Mouse (Mus musculus): ENCODE results near the gene Slc8a3.

The Slc8a3 gene

DNA sequence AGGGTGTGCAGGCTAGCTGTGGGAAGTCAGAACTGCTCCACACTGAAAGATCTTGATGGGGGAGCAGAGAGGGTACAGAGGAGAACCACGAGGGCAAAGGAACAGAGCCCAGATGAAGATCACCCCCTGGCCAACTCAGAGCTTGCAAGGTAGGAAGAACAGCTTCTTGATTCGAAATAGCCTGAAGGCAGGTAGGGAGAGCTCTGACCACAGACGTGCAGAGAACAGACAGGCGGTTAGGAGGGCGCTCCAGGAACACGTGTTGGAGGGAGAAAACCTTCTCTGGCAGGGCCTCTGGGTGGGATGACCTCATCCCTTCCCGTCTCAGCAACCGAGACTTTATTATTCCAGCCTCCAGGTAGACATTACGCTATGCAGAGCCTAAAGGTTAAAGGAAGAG, 157.7 kb downstream of the Slc8a3 start:
- no peak for DNase-seq

DNA sequence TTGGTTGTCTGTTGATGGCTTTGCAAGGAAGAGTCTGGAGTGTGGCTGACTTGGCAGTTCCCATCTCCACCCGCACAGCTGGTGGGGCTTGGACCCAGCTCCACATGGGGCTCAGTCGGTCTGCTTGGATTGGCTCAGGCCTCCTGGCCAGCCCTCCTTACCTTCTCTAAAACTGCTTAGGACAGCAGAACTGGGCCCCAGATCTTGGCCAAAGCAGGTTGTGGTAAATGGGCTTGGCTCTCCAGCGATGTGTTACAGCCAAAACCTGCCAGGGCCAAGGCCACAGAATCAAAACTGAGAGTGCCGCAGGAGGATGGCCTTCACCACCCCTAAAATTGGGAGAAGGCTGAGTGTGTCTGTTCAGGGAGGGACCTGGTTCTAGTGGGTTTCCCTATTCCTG, 159.1 kb downstream of the Slc8a3 start:
- no peak for DNase-seq

DNA sequence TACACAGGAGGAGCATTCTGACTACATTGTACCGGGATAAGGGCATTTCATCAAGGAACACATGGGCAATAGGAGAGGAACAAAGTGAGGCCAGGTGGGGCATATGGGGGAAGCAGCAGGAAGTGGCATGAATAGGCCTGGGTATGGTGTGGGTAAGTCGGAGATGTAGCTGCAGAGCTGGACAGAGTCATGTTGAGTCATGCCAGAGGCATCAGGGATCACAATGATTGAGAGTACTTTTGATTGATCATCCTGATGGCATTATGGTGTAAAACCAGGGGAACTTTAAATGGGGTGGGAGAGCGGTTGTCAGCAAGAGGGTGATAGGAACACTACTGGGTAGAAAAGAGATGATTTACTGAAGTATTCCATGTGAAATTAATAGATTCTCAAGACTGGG, 160.0 kb downstream of the Slc8a3 start:
- DNase-seq: no peak

DNA sequence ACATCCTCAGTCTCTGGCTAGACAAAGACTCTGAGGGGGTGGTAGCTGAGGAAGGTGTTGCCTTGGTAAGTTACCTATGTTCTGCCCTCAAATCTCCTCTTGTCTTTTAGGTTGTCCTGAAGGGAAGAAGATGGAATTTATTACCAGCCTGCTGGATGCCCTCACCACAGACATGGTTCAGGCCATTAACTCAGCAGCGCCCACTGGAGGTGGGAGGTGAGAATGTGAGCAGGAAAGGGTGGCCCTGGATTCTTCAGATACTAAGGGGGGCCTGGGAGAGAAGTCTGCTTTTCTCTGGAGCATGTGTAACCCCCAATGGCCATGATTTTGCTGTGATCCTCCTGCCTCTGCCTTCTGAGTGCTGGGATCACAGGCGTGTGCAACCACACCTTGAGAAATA, 162.9 kb downstream of the Slc8a3 start:
- DNase-seq: no peak

DNA sequence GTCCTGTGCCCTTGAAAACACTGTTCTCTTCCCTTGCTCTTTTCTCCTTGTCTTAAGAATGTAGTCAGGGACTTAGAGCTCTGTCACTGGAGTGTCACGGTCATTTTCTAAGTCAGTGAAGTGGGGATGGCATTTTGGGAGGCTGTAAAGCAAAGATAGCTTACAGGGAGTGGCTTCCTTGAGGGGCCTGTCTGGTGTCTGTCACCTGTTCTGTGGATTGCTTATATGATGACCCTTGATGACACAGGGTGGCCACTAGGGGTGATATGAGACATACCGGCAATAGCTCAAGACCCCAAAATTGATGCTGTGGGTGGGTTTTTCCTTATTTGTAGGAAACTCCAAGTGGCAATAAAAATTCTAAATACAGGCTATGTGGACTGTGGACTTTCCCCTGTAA, 164.5 kb downstream of the Slc8a3 start:
- no peak for DNase-seq

DNA sequence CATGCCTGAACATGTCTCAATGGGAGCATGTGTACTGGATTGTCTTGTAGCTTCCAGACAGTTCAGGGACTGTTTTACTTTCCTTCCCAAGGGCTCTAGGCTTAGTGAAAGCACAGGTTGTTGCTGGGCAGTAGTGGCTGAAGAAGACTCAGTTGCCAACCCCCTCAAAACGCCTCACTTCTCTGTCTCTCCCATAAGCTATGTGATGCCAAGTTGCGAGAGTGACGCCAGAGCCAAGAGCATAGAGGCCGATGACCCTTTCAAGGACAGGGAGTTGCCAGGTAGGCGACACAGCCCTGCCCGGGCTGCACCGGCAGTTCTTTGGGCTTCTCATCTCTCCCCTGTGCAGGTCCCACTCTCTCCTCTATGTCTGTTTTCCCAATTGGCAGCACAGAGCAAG, 164.9 kb downstream of the Slc8a3 start:
- no peak for DNase-seq

DNA sequence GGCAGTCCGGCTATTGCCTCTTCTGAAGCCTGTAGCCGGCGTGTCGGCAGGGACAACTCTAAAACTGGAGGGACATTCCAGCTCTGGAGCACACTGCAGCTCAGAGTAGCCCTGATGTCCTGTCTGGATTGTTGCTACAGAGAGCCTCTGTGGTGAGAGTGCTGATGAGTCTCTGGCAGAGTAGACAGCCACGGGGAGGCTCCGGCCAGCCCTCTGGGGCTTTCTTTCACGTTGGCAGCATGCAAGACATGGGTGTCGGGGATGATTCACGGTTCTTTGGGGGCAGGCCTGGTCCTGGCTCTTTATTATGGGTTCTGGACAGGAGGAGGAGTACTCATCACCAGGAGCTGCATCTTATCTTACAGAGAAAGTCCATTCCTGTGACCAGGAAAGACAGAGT, 165.8 kb downstream of the Slc8a3 start:
- DNase-seq: no peak

DNA sequence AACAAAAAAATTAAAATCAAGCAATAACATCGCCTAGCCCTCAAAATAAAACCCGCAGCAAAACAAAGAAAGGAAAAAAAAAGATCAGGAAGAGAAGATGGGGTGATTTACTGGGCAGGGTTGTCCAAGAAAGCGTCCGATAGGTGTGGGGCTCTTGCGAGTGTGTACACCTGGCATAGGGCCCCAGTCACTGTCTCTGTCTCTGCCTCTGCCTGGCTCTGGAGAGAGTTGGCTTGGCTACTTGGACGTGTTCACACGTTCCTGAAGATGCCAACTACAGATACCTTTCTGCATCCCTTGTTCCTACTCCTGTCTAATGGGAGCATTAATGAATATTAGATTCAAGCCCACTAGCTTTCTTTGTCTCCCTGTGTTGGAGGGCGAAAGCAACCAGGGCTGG, 166.4 kb downstream of the Slc8a3 start:
- DNase-seq: no peak

DNA sequence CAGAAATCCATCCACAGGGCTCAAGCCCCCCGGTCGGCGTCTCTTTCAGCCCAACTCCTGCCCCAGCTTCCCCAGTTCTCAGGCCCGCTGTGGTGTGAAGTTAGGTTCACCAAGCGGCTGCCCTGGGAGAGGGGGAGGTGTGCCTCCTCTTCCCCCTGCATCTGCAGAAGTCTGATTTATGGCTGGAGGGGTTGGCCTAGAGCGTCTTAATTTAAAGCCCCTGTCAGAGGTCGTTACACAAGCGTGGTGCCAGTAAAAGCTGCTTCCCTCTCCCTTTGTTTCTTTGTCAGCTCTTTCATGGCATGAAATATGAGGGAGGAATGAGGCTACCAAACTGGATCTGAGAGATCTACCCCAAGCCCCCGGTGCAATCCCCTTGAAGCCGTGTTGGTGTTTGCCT, 166.9 kb downstream of the Slc8a3 start:
- no peak for DNase-seq

DNA sequence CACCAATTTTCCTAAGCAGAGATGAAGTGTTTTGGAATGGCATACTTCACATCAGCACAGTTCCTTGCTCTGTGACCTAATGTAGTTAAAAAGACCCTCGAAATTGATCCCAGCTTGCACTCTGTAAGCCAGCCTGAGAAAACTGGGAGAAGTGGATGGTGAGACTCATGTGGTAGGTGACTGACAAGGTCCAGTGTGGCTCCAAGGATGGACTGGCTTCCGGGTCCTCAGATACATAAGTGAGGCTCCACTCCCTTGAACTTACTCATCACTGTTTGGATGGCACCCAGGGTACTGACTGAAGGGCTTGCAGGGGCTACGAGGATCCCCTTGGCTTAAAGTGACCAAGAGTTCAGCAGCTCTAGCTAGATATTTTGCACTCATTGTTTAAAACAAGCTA, 169.4 kb downstream of the Slc8a3 start:
- DNase-seq: no peak

DNA sequence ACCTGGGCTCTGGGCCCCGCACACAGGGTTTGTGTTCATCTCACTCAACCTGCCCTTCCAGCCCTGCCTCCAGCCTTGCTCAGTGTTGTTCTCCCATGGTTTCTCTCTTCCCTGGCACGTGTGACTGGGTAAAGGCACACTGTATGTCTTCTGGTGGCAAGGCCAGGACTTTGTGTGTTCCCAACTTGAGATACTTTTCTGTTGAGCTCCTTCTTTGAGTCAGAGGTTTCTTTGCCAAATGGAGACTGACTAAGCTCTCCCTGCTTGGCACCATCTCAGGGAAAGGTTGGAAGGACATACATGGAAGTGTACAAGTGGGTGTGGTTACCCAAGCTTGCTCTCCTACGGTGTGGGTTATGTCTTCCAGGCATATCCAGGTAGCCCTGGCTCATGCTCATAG, 169.8 kb downstream of the Slc8a3 start:
- no peak for DNase-seq

DNA sequence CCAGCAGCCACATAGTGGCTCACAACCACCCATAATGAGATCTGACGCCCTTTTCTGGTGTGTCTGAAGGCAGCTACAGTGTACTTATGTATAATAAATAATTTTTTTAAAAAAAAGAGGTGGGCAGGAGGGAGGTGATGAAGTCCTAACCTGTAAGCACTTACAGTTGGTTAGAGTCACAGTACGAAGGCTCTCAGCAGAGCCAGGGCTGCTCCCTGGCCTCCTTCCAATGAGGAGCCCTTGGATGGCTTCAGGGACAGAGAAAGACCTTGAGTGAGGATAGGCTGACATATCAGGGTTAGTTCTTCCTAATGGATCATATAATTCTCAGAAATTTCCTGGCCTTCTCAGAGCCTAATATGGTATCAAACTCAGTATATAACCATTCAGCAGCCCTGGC, 171.7 kb downstream of the Slc8a3 start:
- DNase-seq: no peak

DNA sequence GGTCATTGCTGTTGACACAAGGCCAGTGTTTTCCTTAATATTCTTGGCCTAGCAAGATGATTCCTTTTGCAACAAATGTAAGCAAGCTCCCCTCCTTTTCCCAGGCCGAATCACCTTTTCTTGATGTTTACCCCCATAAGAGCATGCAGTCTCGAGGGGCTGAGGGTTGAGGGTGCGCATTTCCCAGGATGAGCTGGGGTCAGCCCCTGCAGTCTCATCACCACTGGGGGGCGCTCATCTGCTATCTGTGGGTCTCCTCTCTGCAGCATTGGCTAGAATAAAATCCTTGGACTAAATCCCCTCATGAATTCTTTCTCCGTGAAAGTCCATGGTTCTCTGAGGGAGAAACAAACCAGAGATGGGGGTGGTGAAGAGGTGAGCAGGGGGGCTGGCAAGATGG, 172.1 kb downstream of the Slc8a3 start:
- DNase-seq: peak in 1 of 2 experiments; percentile 4

DNA sequence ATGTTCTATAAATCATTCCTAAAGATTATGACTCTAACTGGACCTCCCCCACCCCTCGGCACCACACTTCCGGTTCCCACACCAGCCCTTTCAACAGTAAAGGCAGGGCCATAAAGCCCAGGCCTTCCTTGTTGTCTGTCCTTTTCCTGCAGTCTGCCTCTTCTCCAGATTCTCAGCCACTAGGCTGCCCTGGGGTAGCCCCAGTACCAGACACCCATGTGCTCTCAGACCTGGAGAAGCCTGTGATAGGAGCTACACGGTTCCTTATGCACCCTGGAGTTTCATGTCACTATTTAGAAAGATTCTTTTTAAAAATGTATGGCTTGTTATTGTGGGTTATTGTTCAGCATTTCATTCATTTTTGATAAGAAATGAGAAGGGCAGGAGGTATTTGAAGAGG, 172.6 kb downstream of the Slc8a3 start:
- DNase-seq: no peak

DNA sequence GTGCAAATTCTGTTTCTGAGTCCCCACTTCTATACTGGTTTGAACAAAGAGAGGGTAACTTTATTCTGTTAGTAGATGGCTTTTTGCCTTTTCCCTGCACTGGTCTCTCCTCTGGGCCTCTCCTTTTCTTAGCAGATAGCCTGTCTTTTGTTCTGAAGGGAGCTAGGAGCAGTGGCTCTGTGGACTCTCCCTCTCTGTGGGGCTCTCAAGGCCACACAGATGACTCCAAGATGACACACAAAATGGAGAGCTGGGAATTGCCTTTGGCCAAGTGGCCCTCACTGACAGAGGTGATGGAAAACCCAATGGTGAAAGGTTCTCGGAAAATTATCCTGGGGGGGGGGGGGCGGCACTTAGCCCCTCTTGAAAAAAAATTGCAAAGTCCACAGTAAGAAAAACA, 173.0 kb downstream of the Slc8a3 start:
- no peak for DNase-seq

DNA sequence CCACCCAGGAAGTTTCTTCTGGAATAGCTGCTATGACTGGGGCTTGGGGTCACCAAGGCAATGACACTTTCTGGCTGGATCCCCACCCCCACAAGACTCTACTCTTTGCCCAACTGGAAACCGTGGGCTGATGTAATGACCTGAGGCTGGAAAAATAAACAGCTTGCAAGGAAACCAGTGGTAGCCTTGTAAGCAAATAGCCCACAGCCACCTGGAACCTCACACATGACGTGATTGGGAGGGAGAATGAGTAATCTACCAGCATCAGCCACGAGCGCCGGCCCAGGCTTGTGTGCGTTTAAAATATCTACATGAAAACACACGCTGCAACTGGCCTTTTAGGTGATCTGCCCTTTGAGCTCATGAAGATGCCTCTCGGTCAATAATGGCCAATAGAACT, 176.1 kb downstream of the Slc8a3 start:
- DNase-seq: no peak

DNA sequence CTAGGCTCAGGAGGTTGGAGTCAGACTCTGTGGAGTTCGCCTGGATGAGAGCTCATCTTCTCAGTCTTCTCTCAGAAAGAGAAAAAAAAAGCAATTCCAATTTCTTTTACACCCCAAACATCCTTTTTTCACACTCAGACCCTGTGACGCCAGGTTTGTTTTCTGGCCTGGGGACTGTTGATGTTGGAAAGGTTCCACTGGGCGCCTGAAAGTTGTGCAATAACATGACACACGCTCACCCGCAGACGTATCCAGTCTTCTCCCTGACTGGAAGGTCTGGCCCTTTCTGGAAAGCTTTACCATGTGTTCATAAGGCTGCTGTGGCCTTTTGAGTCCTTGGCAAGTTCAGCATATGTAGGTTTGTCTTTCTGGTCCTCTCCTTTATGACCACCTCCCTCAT, 177.3 kb downstream of the Slc8a3 start:
- DNase-seq: no peak

DNA sequence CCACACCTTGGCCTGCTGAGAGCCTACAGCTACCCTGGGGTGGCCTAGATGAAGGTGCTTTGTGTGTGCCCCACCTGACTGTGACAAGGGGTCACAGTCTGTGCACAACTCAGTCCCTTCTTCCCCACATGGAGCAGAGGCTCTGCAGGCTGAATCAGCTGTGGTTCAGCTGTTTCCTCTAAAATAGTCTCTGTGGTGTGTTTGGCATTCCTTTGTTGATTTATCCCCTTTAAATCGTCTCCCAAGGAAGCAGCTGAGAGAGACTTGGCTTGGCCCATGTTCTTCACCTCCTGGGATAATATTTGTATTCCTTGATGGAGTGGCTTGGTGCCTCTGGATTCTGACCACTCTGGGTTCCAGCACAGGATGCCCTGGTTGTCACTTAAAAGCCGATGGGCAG, 180.9 kb downstream of the Slc8a3 start:
- no peak for DNase-seq

DNA sequence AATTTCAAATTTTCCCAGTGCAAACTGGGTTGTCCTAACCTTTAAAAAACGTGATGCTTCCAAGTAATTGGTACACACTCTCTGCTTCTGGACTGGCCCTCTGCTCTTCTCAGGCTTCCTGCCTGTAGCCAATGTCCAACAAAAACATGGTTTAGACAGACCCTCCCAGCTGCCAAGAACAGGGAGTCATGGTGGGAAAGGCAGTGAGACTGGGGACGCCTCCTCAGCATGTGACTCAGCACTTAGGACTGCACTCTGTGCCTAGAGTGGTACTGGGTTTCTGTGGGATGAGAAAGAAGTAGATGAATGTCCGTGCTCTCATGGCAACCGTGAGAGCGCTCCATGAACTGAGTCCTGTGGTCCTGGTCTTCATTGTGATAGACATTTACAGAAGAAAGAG, 182.1 kb downstream of the Slc8a3 start:
- DNase-seq: no peak

DNA sequence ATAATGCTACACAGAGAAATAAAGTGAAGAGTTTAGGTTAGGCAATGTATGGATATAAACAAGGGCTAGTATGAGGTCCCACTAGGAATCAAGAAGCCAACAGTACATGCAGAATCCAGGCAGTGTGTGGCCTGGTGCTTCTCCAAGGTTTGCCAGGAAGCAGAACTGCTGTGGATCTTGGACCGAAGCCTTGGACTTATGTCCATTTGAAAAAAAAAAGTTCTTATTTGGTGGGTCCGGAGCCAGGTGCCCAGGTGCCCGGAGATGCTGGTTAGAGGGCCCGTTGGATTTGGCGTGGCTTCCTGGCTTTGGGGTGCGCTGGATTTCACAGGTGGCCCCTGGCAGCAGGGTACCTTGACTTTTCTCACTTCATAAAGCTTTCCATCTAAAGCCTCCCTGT, 185.0 kb downstream of the Slc8a3 start:
- DNase-seq: no peak
